Mouse (Mus musculus): Measurements from ENCODE around the gene Retreg3. TPM values are rescaled to one million over a fixed set of nuclear protein-coding genes. Genes with fewer than 3 reads are reported as not detected.
A peak's percentile ranks its signal among the peaks of the same experiment; 100 is the strongest.

Retreg3 gene
- polyA plus RNA-seq, 1 experiment from 2014 or later = 10.5 TPM

DNA sequence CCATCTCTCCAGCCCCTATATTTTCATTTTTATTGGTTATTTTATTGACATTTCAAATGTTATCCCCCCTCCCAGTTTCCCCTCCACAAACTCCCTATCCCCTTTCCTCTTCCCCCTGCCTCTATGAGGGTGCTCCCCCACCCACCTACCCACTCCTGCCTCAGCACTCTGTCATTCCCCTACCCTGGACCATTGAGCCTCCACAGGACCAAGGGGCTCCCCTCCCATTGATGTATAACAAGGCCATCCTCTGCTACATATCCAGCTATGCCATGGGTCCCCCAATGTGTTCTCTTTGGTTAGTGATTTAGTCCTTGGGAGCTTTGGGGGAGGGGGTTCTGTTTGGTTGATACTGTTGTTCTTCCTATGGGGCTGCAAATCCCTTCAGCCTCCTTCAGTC lies 35.0 kb upstream of the Retreg3 start:
- Histone ChIP-seq H3K36me3 (ENCODE audit: control insufficient read depth, insufficient read depth, low read length) (no peaks in the 10 kb centered on the region), H3K4me1 (ENCODE audit: control insufficient read depth, insufficient read depth, low read length) (peaks cover 12% of the 10 kb centered on the region; the same call in 1 of the 2 replicates), H3K27me3 (ENCODE audit: control insufficient read depth, insufficient read depth, low read length) (no peaks in the 10 kb centered on the region), H3K4me2 (replicated peaks; ENCODE audit: low read depth, low read length) (no peak overlapping the region), H3K4me3 (ENCODE audit: low read length) (no peak overlapping the region), H3K9me3 (ENCODE audit: control insufficient read depth, low read length) (no peaks in the 10 kb centered on the region), H3K9ac (ENCODE audit: low read depth, low read length) (no peak overlapping the region), H3K27ac (ENCODE audit: low read depth, low read length) (no peak overlapping the region)
- ATAC-seq (ENCODE audit: low FRiP score, low TSS enrichment) = no peak

DNA sequence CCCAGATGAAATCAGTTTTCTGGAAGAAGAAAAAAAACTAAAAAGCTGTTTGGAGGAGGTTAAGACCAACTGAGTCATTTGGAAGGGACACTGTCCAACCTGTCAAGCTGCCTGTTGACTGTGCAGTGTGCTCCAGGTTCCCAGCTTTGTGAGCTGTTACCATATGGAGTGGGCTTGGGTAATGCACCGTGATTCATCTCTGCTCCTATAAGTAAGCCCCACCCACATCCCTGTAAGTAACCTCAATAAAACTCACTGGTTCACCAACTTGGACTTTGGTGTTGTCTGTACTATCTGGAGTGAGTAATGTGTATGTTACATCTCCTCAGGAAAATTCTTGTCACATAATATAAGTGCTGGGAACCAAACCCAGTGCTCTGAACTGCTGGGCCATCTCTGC lies 33.1 kb upstream of the Retreg3 start:
- Histone ChIP-seq H3K27me3 (ENCODE audit: control insufficient read depth, insufficient read depth, low read length) (no peaks in the 10 kb centered on the region), H3K4me2 (replicated peaks; ENCODE audit: low read depth, low read length) (no peak overlapping the region), H3K4me3 (ENCODE audit: low read length) (no peak overlapping the region), H3K4me1 (ENCODE audit: control insufficient read depth, insufficient read depth, low read length) (peaks cover 24% of the 10 kb centered on the region), H3K9ac (ENCODE audit: low read depth, low read length) (no peak overlapping the region), H3K9me3 (ENCODE audit: control insufficient read depth, low read length) (no peaks in the 10 kb centered on the region), H3K27ac (ENCODE audit: low read depth, low read length) (no peak overlapping the region), H3K36me3 (ENCODE audit: control insufficient read depth, insufficient read depth, low read length) (no peaks in the 10 kb centered on the region)
- no peak for ATAC-seq (ENCODE audit: low FRiP score, low TSS enrichment)
- 70% methylated on average over 1 of the region's 1 CpGs for WGBS

DNA sequence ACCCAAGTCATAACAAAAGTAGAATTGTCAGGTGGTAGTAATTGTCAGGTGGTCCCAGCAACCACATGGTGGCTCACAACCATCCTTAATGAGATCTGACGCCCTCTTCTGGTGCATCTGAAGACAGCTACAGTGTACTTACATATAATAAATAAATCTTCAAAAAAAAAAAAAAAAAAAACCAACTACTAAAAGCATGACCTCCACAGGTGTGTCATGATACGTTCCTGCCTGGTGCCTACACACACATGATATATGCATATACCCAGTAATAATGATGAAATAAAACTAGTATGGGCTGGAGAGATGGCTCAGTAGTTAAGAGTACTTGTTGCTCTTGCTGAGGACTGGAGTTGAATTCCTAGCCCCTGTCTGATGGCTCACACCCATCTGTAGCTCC lies 31.4 kb upstream of the Retreg3 start:
- Histone ChIP-seq H3K36me3 (ENCODE audit: control insufficient read depth, insufficient read depth, low read length) (no peaks in the 10 kb centered on the region), H3K27me3 (ENCODE audit: control insufficient read depth, insufficient read depth, low read length) (no peaks in the 10 kb centered on the region), H3K4me1 (ENCODE audit: control insufficient read depth, insufficient read depth, low read length) (peaks cover 20% of the 10 kb centered on the region), H3K4me2 (replicated peaks; ENCODE audit: low read depth, low read length) (no peak overlapping the region), H3K4me3 (ENCODE audit: low read length) (no peak overlapping the region), H3K9ac (ENCODE audit: low read depth, low read length) (no peak overlapping the region), H3K9me3 (ENCODE audit: control insufficient read depth, low read length) (no peaks in the 10 kb centered on the region), H3K27ac (ENCODE audit: low read depth, low read length) (no peak overlapping the region)
- ATAC-seq (ENCODE audit: low FRiP score, low TSS enrichment) = no peak
- 56% methylated on average over 2 of the region's 2 CpGs for WGBS

DNA sequence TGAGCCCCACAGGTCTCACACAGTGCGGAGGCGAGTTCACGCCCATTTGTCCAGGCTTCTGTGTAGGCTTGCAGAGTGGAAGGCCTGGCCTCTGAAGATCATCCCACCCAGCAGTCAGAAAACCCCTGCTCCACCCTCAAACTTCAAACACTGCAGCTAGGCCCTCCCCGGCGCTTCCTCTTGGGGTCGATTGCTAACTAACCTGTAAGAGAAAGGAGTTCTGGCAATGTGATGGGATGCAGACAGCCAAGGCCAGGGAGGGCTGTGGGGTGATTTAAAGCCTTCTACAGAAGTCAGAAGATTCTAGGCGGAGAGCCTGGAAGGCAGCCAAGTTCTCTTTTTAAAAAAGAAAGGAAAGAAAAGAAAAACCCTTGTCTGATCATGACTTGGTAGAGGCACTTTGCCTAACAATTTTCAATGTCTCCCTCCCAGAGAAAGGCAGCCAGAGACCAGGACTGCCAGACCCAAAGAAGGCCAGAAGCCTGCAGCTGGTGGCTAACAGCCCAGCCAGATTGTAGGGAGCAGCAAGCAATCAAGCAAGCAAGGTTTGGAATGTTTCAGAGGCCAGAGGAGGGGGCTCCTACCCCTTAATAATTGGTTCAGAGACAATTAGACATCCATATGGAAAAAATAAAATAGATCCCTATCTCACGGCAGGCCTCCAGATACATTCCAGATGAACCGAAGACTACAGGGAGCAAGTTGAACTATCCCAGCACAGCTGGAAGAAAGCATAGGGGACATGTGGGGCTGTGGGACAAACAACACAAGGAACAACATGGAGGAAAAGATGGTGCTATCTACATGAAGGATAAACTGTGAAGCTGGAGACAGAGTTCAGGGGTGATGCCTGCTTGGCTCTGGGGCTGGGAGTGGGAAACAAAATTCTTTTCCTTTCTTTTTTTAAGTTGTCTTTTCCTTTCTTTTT lies 29.7 kb upstream of the Retreg3 start:
- Histone ChIP-seq H3K4me2 (replicated peaks; ENCODE audit: low read depth, low read length) (no peak overlapping the region; the same call in 1 of the 2 replicates), H3K27ac (ENCODE audit: low read depth, low read length) (peak overlapping the region; percentile 90), H3K36me3 (ENCODE audit: control insufficient read depth, insufficient read depth, low read length) (no peaks in the 10 kb centered on the region), H3K9me3 (ENCODE audit: control insufficient read depth, low read length) (no peaks in the 10 kb centered on the region), H3K4me3 (ENCODE audit: low read length) (no peak overlapping the region), H3K4me1 (ENCODE audit: control insufficient read depth, insufficient read depth, low read length) (peaks cover 12% of the 10 kb centered on the region), H3K9ac (ENCODE audit: low read depth, low read length) (peak overlapping the region; percentile 18; the same call in 1 of the 2 replicates), H3K27me3 (ENCODE audit: control insufficient read depth, insufficient read depth, low read length) (no peaks in the 10 kb centered on the region)
- ATAC-seq (ENCODE audit: low FRiP score, low TSS enrichment) = peak; percentile 82
- WGBS = 19% methylated on average over 9 of the region's 9 CpGs

- Histone ChIP-seq H3K4me3 (ENCODE audit: low read length) (no peak overlapping the region), H3K4me2 (replicated peaks; ENCODE audit: low read depth, low read length) (no peak overlapping the region; the same call in 1 of the 2 replicates), H3K27me3 (ENCODE audit: control insufficient read depth, insufficient read depth, low read length) (no peaks in the 10 kb centered on the region), H3K27ac (ENCODE audit: low read depth, low read length) (peak overlapping the region; percentile 90), H3K9me3 (ENCODE audit: control insufficient read depth, low read length) (no peaks in the 10 kb centered on the region), H3K9ac (ENCODE audit: low read depth, low read length) (0 out of 2 replicates have a peak overlapping the region, but pooled peaks have one; percentile 18), H3K36me3 (ENCODE audit: control insufficient read depth, insufficient read depth, low read length) (no peaks in the 10 kb centered on the region), H3K4me1 (ENCODE audit: control insufficient read depth, insufficient read depth, low read length) (peaks cover 14% of the 10 kb centered on the region)
- no peak for ATAC-seq (ENCODE audit: low FRiP score, low TSS enrichment)
- 54% methylated on average over 10 of the region's 10 CpGs for WGBS
Measured at GRCm38 (mm10) chr11:101148751-101149150, 29.1 kb upstream of the Retreg3 start.

DNA sequence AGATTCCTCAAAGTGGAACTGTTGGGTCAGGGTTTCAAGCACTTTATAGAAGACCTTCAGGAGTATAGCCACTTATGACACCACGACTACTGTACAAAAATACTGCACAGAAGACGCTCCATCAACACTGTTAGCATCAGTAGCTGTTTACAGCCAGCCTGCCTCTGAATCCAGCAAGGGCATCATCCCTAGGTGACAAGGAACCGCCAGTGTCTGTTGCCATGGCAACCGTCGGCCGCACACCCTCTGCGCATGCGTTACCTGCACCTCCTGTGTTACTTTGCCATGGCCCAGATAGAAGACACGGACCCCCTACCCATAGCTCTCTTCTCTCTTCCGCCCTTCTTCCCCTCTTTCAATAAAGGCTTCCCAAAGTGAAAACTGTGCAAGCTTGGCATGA lies 26.7 kb upstream of the Retreg3 start:
- no peaks in the 10 kb centered on the region for H3K36me3 ChIP-seq (ENCODE audit: control insufficient read depth, insufficient read depth, low read length)
- H3K4me2 ChIP-seq (replicated peaks; ENCODE audit: low read depth, low read length) = no peak overlapping the region
- H3K4me1 ChIP-seq (ENCODE audit: control insufficient read depth, insufficient read depth, low read length) = peaks cover 18% of the 10 kb centered on the region
- ATAC-seq (ENCODE audit: low FRiP score, low TSS enrichment) = no peak
- no peak overlapping the region for H3K9ac ChIP-seq (ENCODE audit: low read depth, low read length)
- H3K9me3 ChIP-seq (ENCODE audit: control insufficient read depth, low read length) = no peaks in the 10 kb centered on the region
- no peak overlapping the region for H3K4me3 ChIP-seq (ENCODE audit: low read length)
- H3K27me3 ChIP-seq (ENCODE audit: control insufficient read depth, insufficient read depth, low read length) = no peaks in the 10 kb centered on the region
- WGBS = 24% methylated on average over 10 of the region's 10 CpGs
- H3K27ac ChIP-seq (ENCODE audit: low read depth, low read length) = no peak overlapping the region

- H3K4me3 ChIP-seq (ENCODE audit: low read length) = peak overlapping the region; percentile 19
- H3K36me3 ChIP-seq (ENCODE audit: control insufficient read depth, insufficient read depth, low read length) = no peaks in the 10 kb centered on the region
- ATAC-seq (ENCODE audit: low FRiP score, low TSS enrichment) = peak; percentile 43
- H3K27me3 ChIP-seq (ENCODE audit: control insufficient read depth, insufficient read depth, low read length) = no peaks in the 10 kb centered on the region; the same call in 1 of the 2 replicates
- WGBS = 19% methylated on average over 18 of the region's 19 CpGs
- peak overlapping the region; percentile 40; the same call in 1 of the 2 replicates for H3K9ac ChIP-seq (ENCODE audit: low read depth, low read length)
- no peaks in the 10 kb centered on the region for H3K9me3 ChIP-seq (ENCODE audit: control insufficient read depth, low read length)
- H3K4me2 ChIP-seq (replicated peaks; ENCODE audit: low read depth, low read length) = peak overlapping the region; percentile 48
- peak overlapping the region; percentile 47; the same call in 1 of the 2 replicates for H3K27ac ChIP-seq (ENCODE audit: low read depth, low read length)
- H3K4me1 ChIP-seq (ENCODE audit: control insufficient read depth, insufficient read depth, low read length) = peaks cover 16% of the 10 kb centered on the region
Measured at GRCm38 (mm10) chr11:101143338-101144225, 23.9 kb upstream of the Retreg3 start.

- Histone ChIP-seq H3K9me3 (ENCODE audit: control insufficient read depth, low read length) (no peaks in the 10 kb centered on the region), H3K27ac (ENCODE audit: low read depth, low read length) (no peak overlapping the region), H3K4me2 (replicated peaks; ENCODE audit: low read depth, low read length) (no peak overlapping the region), H3K36me3 (ENCODE audit: control insufficient read depth, insufficient read depth, low read length) (no peaks in the 10 kb centered on the region), H3K9ac (ENCODE audit: low read depth, low read length) (no peak overlapping the region), H3K4me3 (ENCODE audit: low read length) (no peak overlapping the region), H3K4me1 (ENCODE audit: control insufficient read depth, insufficient read depth, low read length) (peaks cover 12% of the 10 kb centered on the region), H3K27me3 (ENCODE audit: control insufficient read depth, insufficient read depth, low read length) (no peaks in the 10 kb centered on the region; the same call in 1 of the 2 replicates)
- 88% methylated on average over 10 of the region's 10 CpGs for WGBS
- ATAC-seq (ENCODE audit: low FRiP score, low TSS enrichment) = no peak
Measured at GRCm38 (mm10) chr11:101142215-101142967, 22.7 kb upstream of the Retreg3 start.
